Mouse (Mus musculus): ENCODE data around the gene Accsl.

GRCm38 (mm10) chr2:93851303-93851702 lies 17.7 kb downstream of the Accsl start:
- TF ChIP-seq CTCF (IDR thresholded peaks at IDR 0.05): no peak
- TF ChIP-seq EP300 (IDR thresholded peaks at IDR 0.05): no peak

Data from lung, postnatal 0 days (tissue).